Mouse (Mus musculus) MEL (cell line): ENCODE results near the gene Angptl2. TPM values are rescaled to one million over a fixed set of nuclear protein-coding genes. Genes with fewer than 3 reads are reported as not detected.
A peak's percentile ranks its signal among the peaks of the same experiment; 100 is the strongest.

Experiments
- DNase-seq: peaks from one replicate; pipeline ENCODE4 v3.0.0; 2011; ENCODE audit warnings: low read depth, low spot score
- H3K27ac ChIP-seq: 2 replicates; pipeline ENCODE4 v1.5.1; 2012; ENCODE audit warnings: low read depth, mild to moderate bottlenecking, control low read depth, low read length, moderate library complexity; ENCODE audit not compliant: control insufficient read depth
- H3K27me3 ChIP-seq, 2 experiments: fragments of 150-350 bp in 1 of 2; sonication (generic) in 1 of 2; 2 replicates each; pipeline ENCODE4 v1.6.1; 2012; ENCODE audit warnings: low read length in 2 of 2, mild to moderate bottlenecking in 2 of 2, improper control_type of control experiment in 1 of 2, moderate library complexity in 1 of 2; ENCODE audit not compliant: insufficient read depth in 2 of 2, control insufficient read depth in 1 of 2
- H3K36me3 ChIP-seq, 2 experiments: 2 replicates each; pipeline ENCODE4 v1.6.1; 2012 to 2014; ENCODE audit warnings: low read length in 2 of 2, improper control_type of control experiment in 1 of 2, inconsistent platforms in 1 of 2, mild to moderate bottlenecking in 1 of 2; ENCODE audit not compliant: insufficient read depth in 2 of 2, control insufficient read depth in 1 of 2
- H3K4me1 ChIP-seq, 2 experiments: fragments of 150-350 bp in 1 of 2; sonication (generic) in 1 of 2; 2 replicates each; pipeline ENCODE4 v1.6.1; 2012; ENCODE audit warnings: low read length in 2 of 2, improper control_type of control experiment in 1 of 2, mild to moderate bottlenecking in 1 of 2; ENCODE audit not compliant: insufficient read depth in 2 of 2, control insufficient read depth in 1 of 2
- H3K4me3 ChIP-seq, 2 experiments: fragments of 150-350 bp in 1 of 2; sonication (generic) in 1 of 2; 2 replicates each; pipeline ENCODE4 v1.5.1; 2012; ENCODE audit warnings: low read depth in 2 of 2, low read length in 2 of 2, mild to moderate bottlenecking in 2 of 2, moderate library complexity in 2 of 2, control low read depth in 1 of 2, improper control_type of control experiment in 1 of 2; ENCODE audit not compliant: control insufficient read depth in 1 of 2, insufficient read depth in 1 of 2
- H3K79me2 ChIP-seq: 2 replicates; pipeline ENCODE4 v1.6.1; 2012; ENCODE audit warnings: mild to moderate bottlenecking, low read length, moderate library complexity; ENCODE audit not compliant: control insufficient read depth, poor library complexity, insufficient read depth
- H3K9ac ChIP-seq: 2 replicates; pipeline ENCODE4 v1.6.1; 2012; ENCODE audit warnings: low read depth, mild to moderate bottlenecking, control low read depth, low read length, moderate library complexity; ENCODE audit not compliant: control insufficient read depth, poor library complexity, severe bottlenecking
- H3K9me3 ChIP-seq: fragments of 150-350 bp; sonication (generic); replicated peaks from 2 replicates; pipeline ENCODE4 v1.6.1; 2012; ENCODE audit warnings: mild to moderate bottlenecking, low read length, improper control_type of control experiment, moderate library complexity; ENCODE audit not compliant: insufficient read depth
- BHLHE40 ChIP-seq: IDR thresholded peaks from 2 replicates; pipeline ENCODE4 v1.6.1; 2012; ENCODE audit warnings: low read depth, mild to moderate bottlenecking, inconsistent platforms, low read length, improper control_type of control experiment, borderline replicate concordance
- CHD1 ChIP-seq: IDR thresholded peaks from 2 replicates; pipeline ENCODE4 v1.6.1; 2012; ENCODE audit warnings: low read depth, mild to moderate bottlenecking, inconsistent platforms, low read length, improper control_type of control experiment
- CTCF ChIP-seq, 3 experiments: IDR thresholded peaks in 2 of 3; conservative IDR thresholded peaks in 1 of 3; 2 replicates each; pipeline ENCODE4 v1.5.1; 2011 to 2012; ENCODE audit warnings: low read length in 3 of 3, low read depth in 2 of 3, mild to moderate bottlenecking in 2 of 3, improper control_type of control experiment in 1 of 3, inconsistent platforms in 1 of 3, mixed read lengths in 1 of 3, moderate library complexity in 1 of 3; ENCODE audit not compliant: control insufficient read depth in 1 of 3, insufficient read depth in 1 of 3, poor library complexity in 1 of 3, severe bottlenecking in 1 of 3
- ELF1 ChIP-seq: IDR thresholded peaks from 2 replicates; pipeline ENCODE4 v1.6.1; 2014; ENCODE audit warnings: low read depth, mild to moderate bottlenecking, inconsistent platforms, low read length, improper control_type of control experiment, moderate library complexity
- EP300 ChIP-seq, 2 experiments: IDR thresholded peaks; 2 replicates each; pipeline ENCODE4 v1.6.1; 2011; ENCODE audit warnings: improper control_type of control experiment in 2 of 2, low read length in 2 of 2, low read depth in 1 of 2, mild to moderate bottlenecking in 1 of 2
- GATA1 ChIP-seq: IDR thresholded peaks from 2 replicates; pipeline ENCODE4 v1.6.1; 2011; ENCODE audit warnings: low read depth, low read length, improper control_type of control experiment
- HCFC1 ChIP-seq: IDR thresholded peaks from 2 replicates; pipeline ENCODE4 v1.6.1; 2012; ENCODE audit warnings: low read depth, mild to moderate bottlenecking, inconsistent platforms, low read length, improper control_type of control experiment, moderate library complexity
- JUND ChIP-seq: IDR thresholded peaks from 2 replicates; pipeline ENCODE4 v1.6.1; 2011; ENCODE audit warnings: low read depth, mild to moderate bottlenecking, improper control_type of control experiment, low read length
- MAFK ChIP-seq: IDR thresholded peaks from 2 replicates; pipeline ENCODE4 v1.6.1; 2011; ENCODE audit warnings: low read depth, mild to moderate bottlenecking, low read length, improper control_type of control experiment, borderline replicate concordance
- MAX ChIP-seq: IDR thresholded peaks from 2 replicates; pipeline ENCODE4 v1.6.1; 2011; ENCODE audit warnings: low read length, improper control_type of control experiment
- MAZ ChIP-seq: IDR thresholded peaks from 2 replicates; pipeline ENCODE4 v1.6.1; 2012; ENCODE audit warnings: low read depth, mild to moderate bottlenecking, inconsistent platforms, low read length, improper control_type of control experiment
- MYB ChIP-seq: IDR thresholded peaks from 2 replicates; pipeline ENCODE4 v1.6.1; 2011; ENCODE audit warnings: mild to moderate bottlenecking, low read depth, low read length, improper control_type of control experiment
- NELFE ChIP-seq: IDR thresholded peaks from 2 replicates; pipeline ENCODE4 v1.6.1; 2011; ENCODE audit warnings: low read depth, low read length, improper control_type of control experiment
- NRF1 ChIP-seq: IDR thresholded peaks from 2 replicates; pipeline ENCODE4 v1.6.1; 2014; ENCODE audit warnings: low read depth, mild to moderate bottlenecking, inconsistent platforms, low read length, improper control_type of control experiment, moderate library complexity; ENCODE audit not compliant: poor library complexity, insufficient read depth, severe bottlenecking
- POLR2A ChIP-seq, 2 experiments: IDR thresholded peaks; 2 replicates each; pipeline ENCODE4 v1.6.1; 2011 to 2012; ENCODE audit warnings: low read length in 2 of 2, mild to moderate bottlenecking in 2 of 2, control low read depth in 1 of 2, improper control_type of control experiment in 1 of 2, low read depth in 1 of 2, moderate library complexity in 1 of 2; ENCODE audit not compliant: control insufficient read depth in 1 of 2, insufficient read depth in 1 of 2, poor library complexity in 1 of 2
- POLR2AphosphoS2 ChIP-seq: IDR thresholded peaks from 2 replicates; pipeline ENCODE4 v1.6.1; 2011; ENCODE audit warnings: low read length, improper control_type of control experiment
- RAD21 ChIP-seq: IDR thresholded peaks from 2 replicates; pipeline ENCODE4 v1.6.1; 2011; ENCODE audit warnings: mild to moderate bottlenecking, low read depth, low read length, improper control_type of control experiment
- SMC3 ChIP-seq: IDR thresholded peaks from 2 replicates; pipeline ENCODE4 v1.6.1; 2011; ENCODE audit warnings: low read depth, low read length, improper control_type of control experiment
- TAL1 ChIP-seq: IDR thresholded peaks from 2 replicates; pipeline ENCODE4 v1.6.1; 2012; ENCODE audit warnings: mild to moderate bottlenecking, inconsistent platforms, low read length, moderate library complexity, mixed read lengths
- TCF12 ChIP-seq: IDR thresholded peaks from 2 replicates; pipeline ENCODE4 v1.6.1; 2014; ENCODE audit warnings: low read depth, mild to moderate bottlenecking, inconsistent platforms, low read length, improper control_type of control experiment, moderate library complexity
- UBTF ChIP-seq: IDR thresholded peaks from 2 replicates; pipeline ENCODE4 v1.6.1; 2012; ENCODE audit warnings: low read depth, mild to moderate bottlenecking, inconsistent platforms, low read length, improper control_type of control experiment, moderate library complexity, borderline replicate concordance; ENCODE audit not compliant: insufficient read depth
- ZKSCAN1 ChIP-seq: IDR thresholded peaks from 2 replicates; pipeline ENCODE4 v1.6.1; 2012; ENCODE audit warnings: low read depth, mild to moderate bottlenecking, inconsistent platforms, low read length, improper control_type of control experiment, moderate library complexity
- ZMIZ1 ChIP-seq: IDR thresholded peaks from 2 replicates; pipeline ENCODE4 v1.6.1; 2012; ENCODE audit warnings: low read depth, mild to moderate bottlenecking, inconsistent platforms, low read length, improper control_type of control experiment, moderate library complexity
- ZNF384 ChIP-seq: IDR thresholded peaks from 2 replicates; pipeline ENCODE4 v1.6.1; 2012; ENCODE audit warnings: low read depth, mild to moderate bottlenecking, inconsistent platforms, low read length, improper control_type of control experiment
- polyA plus RNA-seq, 2 experiments: library from polyadenylated mRNA; stranded (reverse) in 1 of 2; unstranded in 1 of 2; fragments of >175 nt in 1 of 2; fragments of >200 nt in 1 of 2; gene quantifications; 2 replicates each; pipeline versions ENCODE4 v1.2.1 to v1.2.4; 2012; ENCODE audit warnings: low replicate concordance in 2 of 2, low read depth in 1 of 2; ENCODE audit not compliant: insufficient read length in 2 of 2, insufficient read depth in 1 of 2, missing spikeins in 1 of 2
- total RNA-seq: library from RNA; depleted of rRNA; stranded (reverse); fragments of 300-350 nt; gene quantifications from 2 replicates; pipeline ENCODE4 v1.2.3, GENCODE M21; 2012

The Angptl2 gene
- total and polyA plus RNA-seq, 3 experiments, result 0.08 TPM; not detected in 2

- DNase-seq, result peak; percentile 37
- Histone ChIP-seq H3K79me2 (no peaks in the 10 kb centered on the region), H3K9ac (no peak overlapping the region), H3K27me3 (no peaks in the 10 kb centered on the region), H3K4me1 (no peaks in the 10 kb centered on the region), H3K36me3 (no peaks in the 10 kb centered on the region), H3K9me3 (no peaks in the 10 kb centered on the region), H3K27ac (no peak overlapping the region), H3K4me3 (no peak overlapping the region)
- TF ChIP-seq NRF1 (no peak), CTCF (IDR thresholded peaks at IDR 0.05 in 2 of 3, conservative IDR thresholded peaks at IDR 0.05 in 1 of 3; ENCODE audit: control insufficient read depth in 1 of 3, insufficient read depth in 1 of 3, low read depth in 2 of 3, low read length in 3 of 3, poor library complexity in 1 of 3, severe bottlenecking in 1 of 3) (peak; percentile 48 to 74 (median 66)), CHD1 (no peak), MAZ (no peak), MYB (no peak), SMC3 (peak; percentile 82), RAD21 (peak; percentile 30), GATA1 (no peak), TAL1 (no peak), TCF12 (no peak), NELFE (no peak), ZMIZ1 (no peak), MAFK (no peak), BHLHE40 (no peak), MAX (no peak)
These were observed 30.6 kb upstream of the Angptl2 start for GRCm38 (mm10) chr2:33185258-33185657.

- Histone ChIP-seq H3K4me1 (no peaks in the 10 kb centered on the region), H3K36me3 (no peaks in the 10 kb centered on the region), H3K27me3 (no peaks in the 10 kb centered on the region), H3K9ac (no peak overlapping the region), H3K27ac (no peak overlapping the region), H3K79me2 (no peaks in the 10 kb centered on the region), H3K9me3 (no peaks in the 10 kb centered on the region), H3K4me3 (no peak overlapping the region)
- DNase-seq, result no peak
- TF ChIP-seq ZNF384 (no peak), NELFE (no peak), ZKSCAN1 (no peak), POLR2AphosphoS2 (no peak), BHLHE40 (no peak), ELF1 (no peak), EP300 (IDR thresholded peaks at IDR 0.05; ENCODE audit: low read depth in 1 of 2, low read length in 2 of 2) (no peak), HCFC1 (no peak), UBTF (no peak), POLR2A (IDR thresholded peaks at IDR 0.05; ENCODE audit: control insufficient read depth in 1 of 2, insufficient read depth in 1 of 2, low read depth in 1 of 2, low read length in 2 of 2, poor library complexity in 1 of 2) (no peak), MYB (no peak), JUND (no peak)
- TF ChIP-seq, all 39 proteins: peak for 0
These were observed 29.4 kb upstream of the Angptl2 start for GRCm38 (mm10) chr2:33186505-33186904.
